Mouse (Mus musculus): ENCODE results near the gene Gm10961.

The Gm10961 gene

GRCm38 (mm10) chr3:107630682-107631522 lies at the start of gene Gm10961:
Gene Gm10961, plus strand, starts transcription at chr3:107631322.
- DNase-seq (ENCODE audit: extremely low read depth, low read depth), result peak; percentile 33

GRCm38 (mm10) chr3:107582130-107582874 lies 48.8 kb upstream of the Gm10961 start:
- no peak for DNase-seq (ENCODE audit: extremely low read depth, low read depth)

- no peak for DNase-seq (ENCODE audit: extremely low read depth, low read depth)
Measured at GRCm38 (mm10) chr3:107582875-107583767, 48.0 kb upstream of the Gm10961 start.

- DNase-seq (ENCODE audit: extremely low read depth, low read depth), result no peak
Measured at GRCm38 (mm10) chr3:107583893-107584292, 47.2 kb upstream of the Gm10961 start.

GRCm38 (mm10) chr3:107586504-107586903 lies 44.6 kb upstream of the Gm10961 start:
- DNase-seq (ENCODE audit: extremely low read depth, low read depth), result no peak

GRCm38 (mm10) chr3:107591612-107592011 lies 39.5 kb upstream of the Gm10961 start:
- no peak for DNase-seq (ENCODE audit: extremely low read depth, low read depth)

GRCm38 (mm10) chr3:107593632-107594031 lies 37.5 kb upstream of the Gm10961 start:
- no peak for DNase-seq (ENCODE audit: extremely low read depth, low read depth)

- no peak for DNase-seq (ENCODE audit: extremely low read depth, low read depth)
Measured at GRCm38 (mm10) chr3:107594662-107595263, 36.4 kb upstream of the Gm10961 start, which contains the start of gene Alx3. Gene Alx3, plus strand, starts transcription at chr3:107595031.

- no peak for DNase-seq (ENCODE audit: extremely low read depth, low read depth)
Measured at GRCm38 (mm10) chr3:107595264-107595937, 35.7 kb upstream of the Gm10961 start.

GRCm38 (mm10) chr3:107595938-107596461 lies 35.1 kb upstream of the Gm10961 start:
- no peak for DNase-seq (ENCODE audit: extremely low read depth, low read depth)

- no peak for DNase-seq (ENCODE audit: extremely low read depth, low read depth)
Measured at GRCm38 (mm10) chr3:107596559-107596958, 34.6 kb upstream of the Gm10961 start.

- no peak for DNase-seq (ENCODE audit: extremely low read depth, low read depth)
Measured at GRCm38 (mm10) chr3:107597134-107597533, 34.0 kb upstream of the Gm10961 start.

GRCm38 (mm10) chr3:107597586-107598389 lies 33.3 kb upstream of the Gm10961 start:
- DNase-seq (ENCODE audit: extremely low read depth, low read depth), result no peak

- no peak for DNase-seq (ENCODE audit: extremely low read depth, low read depth)
Measured at GRCm38 (mm10) chr3:107600127-107600526, 31.0 kb upstream of the Gm10961 start.

- DNase-seq (ENCODE audit: extremely low read depth, low read depth), result peak; percentile 23
Measured at GRCm38 (mm10) chr3:107605304-107605703, 25.8 kb upstream of the Gm10961 start.

GRCm38 (mm10) chr3:107607221-107607620 lies 23.9 kb upstream of the Gm10961 start:
- no peak for DNase-seq (ENCODE audit: extremely low read depth, low read depth)

- no peak for DNase-seq (ENCODE audit: extremely low read depth, low read depth)
Measured at GRCm38 (mm10) chr3:107608808-107609207, 22.3 kb upstream of the Gm10961 start.

GRCm38 (mm10) chr3:107609376-107609775 lies 21.7 kb upstream of the Gm10961 start:
- no peak for DNase-seq (ENCODE audit: extremely low read depth, low read depth)

GRCm38 (mm10) chr3:107611394-107611793 lies 19.7 kb upstream of the Gm10961 start:
- DNase-seq (ENCODE audit: extremely low read depth, low read depth), result no peak

Measured in MEL-GATA-1-ER (cell line).